Mouse (Mus musculus) heart, postnatal 14 days (tissue): ENCODE results near the gene Cables2. TPM values are rescaled to one million over a fixed set of nuclear protein-coding genes. Genes with fewer than 3 reads are reported as not detected.

Experiments
- DNase-seq, 2 experiments: peaks; one replicate each; pipeline ENCODE4 v3.0.0; 2021 to 2022
- intact Hi-C: fragments of 180-260 bp; cut with DNase I; formaldehyde crosslinking; loops from one replicate; pipeline ENCODE4 v1.15.1; 2025
- long read RNA-seq, 2 experiments: library from polyadenylated mRNA; stranded (forward); transcript quantifications; one replicate each; pipeline ENCODE4 v2.0.0; 2021
- total RNA-seq, 2 experiments: library from RNA; stranded (reverse); gene quantifications; 2 replicates each; pipeline ENCODE4 v1.2.3; 2021

Gene Cables2
- 10 to 100 TPM; 14.3 to 14.6 TPM for total RNA-seq
- long read RNA-seq, experiment 1, transcript Cables2-201 (10 exons, 2,975 nt), result major isoform, 18 of 32 reads
- long read RNA-seq, experiment 1, partial matches to known transcripts, result 3 of 32 reads
- long read RNA-seq, experiment 1, other reads (novel, unspliced or antisense), result 11 of 32 reads
- long read RNA-seq, experiment 2, transcript Cables2-201 (10 exons, 2,975 nt), result major isoform, 23 of 43 reads
- long read RNA-seq, experiment 2, partial matches to known transcripts, result 3 of 43 reads
- long read RNA-seq, experiment 2, other reads (novel, unspliced or antisense), result 17 of 43 reads

DNA sequence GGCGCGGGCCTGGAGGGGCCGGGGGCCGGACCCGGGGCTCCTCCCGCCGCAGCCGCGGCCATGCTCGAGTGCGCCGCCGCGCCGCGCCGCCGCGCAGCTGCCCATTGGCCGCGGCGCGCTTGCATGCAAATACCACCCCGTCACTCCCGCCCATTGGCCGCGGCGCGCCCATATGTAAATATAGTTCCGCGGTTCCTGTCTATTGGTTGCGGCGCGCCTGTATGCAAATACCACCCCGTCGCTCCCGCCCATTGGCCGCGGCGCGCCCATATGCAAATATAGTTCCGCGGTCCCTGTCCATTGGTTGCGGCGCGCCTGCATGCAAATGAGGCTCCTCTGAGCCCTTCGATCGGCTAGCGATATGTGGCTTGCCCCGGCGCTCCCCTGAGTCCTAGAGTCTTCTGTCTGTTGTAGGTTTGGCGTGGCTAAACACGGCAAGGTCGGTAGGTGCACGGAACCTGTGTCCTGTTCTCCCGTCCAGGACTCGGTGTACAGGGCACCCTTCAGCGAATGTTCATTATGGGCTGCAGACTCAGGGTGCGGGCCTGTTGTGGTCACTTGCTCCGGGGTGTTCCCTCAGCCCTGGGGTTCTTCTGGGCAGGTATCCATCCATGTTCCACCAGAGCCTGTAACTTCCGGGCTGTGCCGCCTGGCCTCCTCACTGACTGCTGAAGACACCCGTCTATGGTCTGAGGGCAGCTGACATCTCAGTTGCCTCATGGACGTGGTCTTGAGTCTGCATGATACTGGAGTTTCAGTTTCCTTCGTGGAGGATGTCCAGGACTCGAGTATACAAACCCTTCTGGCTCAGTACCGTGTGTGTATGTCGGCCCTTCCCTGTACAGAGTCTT is at the start of gene Cables2:
Cables2 (minus strand) TSS at position 103 of the 851 bp plus-strand sequence.
- DNase-seq, result peak; percentile 89 to 96
- intact Hi-C loops, result loop anchor here (2.0 kb wide), 1 partner anchor 159 kb away; no protein-coding TSS in a partner anchor

DNA sequence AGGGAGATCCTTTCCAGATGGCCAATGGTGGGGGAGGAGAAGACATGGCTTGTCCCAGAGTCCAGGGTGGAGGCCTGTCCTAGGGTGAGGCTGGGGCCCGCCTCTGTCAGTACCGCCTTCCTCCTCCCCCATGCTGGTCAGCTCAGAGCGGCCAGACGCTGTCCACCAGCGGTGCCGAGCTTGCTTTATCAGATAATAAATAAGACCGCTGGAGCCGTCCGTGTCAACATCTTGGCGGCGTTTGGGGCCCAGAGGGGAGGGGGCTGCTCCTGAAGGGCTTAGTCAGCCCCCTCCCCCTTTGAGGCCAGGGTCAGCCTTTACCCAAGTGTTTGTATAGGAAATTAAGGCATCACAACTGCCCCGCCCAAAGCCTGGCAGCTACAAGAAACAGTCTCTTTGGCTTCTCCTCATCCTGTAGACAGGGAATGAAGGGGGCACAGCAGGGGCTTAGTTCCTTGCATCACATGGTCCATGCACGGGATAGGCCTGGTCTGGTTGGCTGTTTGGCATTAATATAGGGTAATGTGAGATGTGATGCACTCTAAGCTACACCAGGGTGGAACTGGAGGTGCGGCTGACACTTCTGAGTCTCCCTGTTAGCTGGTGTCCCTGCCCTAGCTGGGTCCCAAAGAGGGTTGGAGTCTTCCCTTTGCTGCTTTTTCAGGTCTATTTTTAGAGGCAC is 49.5 kb upstream of the Cables2 start:
- intact Hi-C loops, result no loop called here
- DNase-seq, result no peak

DNA sequence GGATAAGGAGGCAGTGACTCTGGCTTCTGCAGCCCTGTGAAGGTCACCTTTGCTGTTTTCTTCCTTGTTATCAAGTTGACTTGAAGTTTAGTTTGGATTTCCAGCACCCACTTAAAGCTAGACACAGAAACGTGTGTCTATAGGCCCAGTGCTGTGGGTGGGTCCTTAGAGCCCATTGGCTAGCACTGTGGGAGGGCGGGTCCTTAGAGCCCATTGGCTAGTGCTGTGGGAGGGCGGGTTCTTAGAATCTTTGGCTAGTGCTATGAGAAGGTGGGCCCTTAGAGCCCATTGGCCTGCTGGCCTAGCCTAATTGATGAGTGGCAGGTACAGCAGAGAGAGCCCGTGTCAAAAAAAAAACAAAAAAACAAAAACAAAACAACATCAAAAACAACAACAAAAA is 46.9 kb upstream of the Cables2 start:
- DNase-seq, result no peak
- intact Hi-C loops, result no loop called here

DNA sequence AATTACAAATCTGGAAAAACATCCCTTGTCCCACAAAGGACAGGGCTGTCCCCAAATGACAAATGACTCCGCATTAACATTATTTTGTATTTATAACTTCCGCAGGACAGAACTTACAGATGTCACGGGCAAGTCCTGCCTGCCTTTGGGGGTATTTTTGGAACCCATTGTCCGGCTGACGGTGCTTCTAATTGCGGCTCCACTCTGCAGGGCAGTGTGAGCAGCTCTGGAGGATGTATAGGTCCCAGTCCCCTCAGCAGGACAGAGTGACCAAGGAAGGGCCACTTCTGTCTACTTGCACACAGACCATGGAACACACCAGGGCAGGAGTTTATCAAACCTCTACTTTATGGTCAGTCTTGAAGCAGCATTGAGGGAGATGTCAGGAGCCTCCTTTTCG is 44.3 kb upstream of the Cables2 start:
- DNase-seq, result no peak
- intact Hi-C loops, result no loop called here

DNA sequence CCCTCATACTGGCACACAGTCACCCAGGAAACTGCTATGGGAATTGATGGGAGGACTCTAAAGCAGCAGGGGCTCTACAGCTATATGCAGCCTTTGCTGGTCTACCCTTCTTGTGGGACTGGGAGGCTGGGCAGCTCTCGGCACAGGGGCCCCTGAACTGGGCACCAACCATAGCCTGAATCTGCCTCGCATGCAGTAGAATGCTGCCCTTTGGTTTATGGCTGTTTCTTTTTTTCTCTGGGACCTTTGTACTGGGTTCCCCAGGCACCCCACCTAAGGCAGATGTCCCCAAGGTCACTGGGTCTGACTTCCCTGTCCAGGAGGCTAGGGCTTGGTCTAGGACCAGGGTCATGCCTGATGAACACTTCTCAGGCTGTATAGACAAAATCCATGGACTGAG is 41.0 kb upstream of the Cables2 start:
- intact Hi-C loops, result no loop called here
- DNase-seq, result no peak

DNA sequence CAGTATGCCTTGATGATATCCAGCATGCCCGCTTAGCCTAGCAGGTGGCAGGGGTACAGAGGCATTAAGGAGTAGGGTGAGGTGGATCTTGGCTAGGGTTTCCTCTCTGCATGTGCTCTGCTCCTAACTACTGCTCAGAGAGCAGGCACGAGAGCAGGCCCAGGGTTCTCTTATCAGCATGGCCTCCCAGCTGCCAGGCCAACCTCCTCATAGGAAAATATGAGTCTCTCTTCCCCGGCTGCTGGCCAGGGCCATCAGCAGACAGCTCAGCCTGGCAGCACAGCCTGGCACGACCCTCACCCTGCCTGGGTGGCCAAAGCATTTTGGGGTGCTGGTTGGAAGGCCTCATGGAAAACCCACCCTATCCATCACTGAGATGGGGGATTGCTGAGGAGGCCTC is 37.9 kb upstream of the Cables2 start:
- peak in 1 of 2 experiments; percentile 31 for DNase-seq
- intact Hi-C loops, result no loop called here

DNA sequence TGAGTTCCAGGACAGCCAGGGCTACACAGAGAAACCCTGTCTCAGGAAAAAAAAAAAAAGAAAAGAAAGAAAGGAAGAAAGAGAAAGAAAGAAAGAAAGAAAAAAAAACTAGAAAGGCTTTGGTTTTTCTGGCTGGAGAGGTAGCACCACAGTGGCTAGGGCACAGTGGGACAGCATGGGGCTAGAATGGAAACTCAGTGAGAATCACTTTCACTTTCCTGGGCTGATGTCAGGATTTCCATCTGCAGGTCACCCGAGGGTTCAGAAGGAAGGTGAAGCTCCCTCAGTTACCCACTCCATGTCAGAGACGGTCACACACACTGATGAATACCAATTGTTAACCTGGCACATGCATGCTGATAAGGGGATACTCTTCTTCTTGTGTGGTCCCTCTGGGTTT is 34.4 kb upstream of the Cables2 start:
- intact Hi-C loops, result no loop called here
- DNase-seq, result no peak

DNA sequence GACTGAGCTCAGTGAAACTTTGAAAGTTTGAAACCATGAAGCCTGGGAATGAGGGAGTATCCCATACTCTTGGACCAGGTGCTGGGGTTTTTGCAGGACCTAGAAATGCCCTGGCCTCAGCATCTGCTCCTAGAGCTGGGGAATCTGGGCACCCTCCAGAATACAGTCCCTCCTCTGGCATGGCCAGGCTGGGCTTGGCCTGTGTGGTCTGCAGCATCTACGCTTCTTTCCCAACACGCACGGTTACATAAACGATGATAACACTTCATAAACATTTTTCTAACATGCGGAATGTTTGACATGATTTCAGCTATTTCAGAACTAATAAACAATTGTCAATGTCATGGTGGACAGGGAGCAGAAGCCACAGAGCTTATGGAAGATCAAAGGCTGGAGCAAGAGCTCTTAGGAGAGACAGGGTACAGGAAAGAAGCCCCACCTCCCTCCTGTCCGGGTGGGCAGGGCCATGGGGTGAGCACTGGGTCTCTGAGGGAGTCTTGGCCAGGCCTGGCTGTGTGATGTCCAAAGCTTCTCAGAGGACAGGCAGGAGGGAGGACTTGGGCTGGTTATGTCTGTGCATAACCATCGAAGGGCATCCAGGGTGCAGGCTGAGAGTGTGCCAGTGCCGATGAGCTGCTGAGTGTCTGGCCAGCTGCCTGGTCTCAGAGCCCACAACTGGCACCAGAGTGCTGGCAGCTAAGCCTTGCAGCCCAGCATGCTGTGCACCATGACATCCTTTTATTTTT is 33.3 kb upstream of the Cables2 start:
- intact Hi-C loops, result no loop called here

DNA sequence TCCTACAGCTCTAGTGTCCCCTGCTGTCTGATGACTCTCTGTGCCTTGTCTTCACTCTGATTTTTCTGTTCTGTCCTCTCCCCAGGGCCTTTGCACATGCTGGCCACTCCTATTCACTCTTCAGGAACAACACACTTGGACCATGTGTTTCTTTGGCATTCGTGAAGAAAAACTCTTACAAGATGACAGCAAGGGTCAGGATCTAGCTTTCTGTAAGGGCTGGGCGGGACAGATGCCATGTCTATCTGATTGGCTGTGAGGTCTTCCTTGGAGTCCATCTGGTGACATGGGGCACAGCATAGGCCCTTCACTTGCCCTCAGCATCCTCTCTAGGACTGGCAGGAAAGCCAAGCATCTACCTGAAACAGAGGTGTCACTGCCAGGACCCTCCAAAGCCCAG is 32.7 kb upstream of the Cables2 start:
- no peak for DNase-seq
- intact Hi-C loops, result no loop called here

More for the DNA sequence above, 33.3 kb upstream of the Cables2 start:
- peak; percentile 63 to 74 for DNase-seq

DNA sequence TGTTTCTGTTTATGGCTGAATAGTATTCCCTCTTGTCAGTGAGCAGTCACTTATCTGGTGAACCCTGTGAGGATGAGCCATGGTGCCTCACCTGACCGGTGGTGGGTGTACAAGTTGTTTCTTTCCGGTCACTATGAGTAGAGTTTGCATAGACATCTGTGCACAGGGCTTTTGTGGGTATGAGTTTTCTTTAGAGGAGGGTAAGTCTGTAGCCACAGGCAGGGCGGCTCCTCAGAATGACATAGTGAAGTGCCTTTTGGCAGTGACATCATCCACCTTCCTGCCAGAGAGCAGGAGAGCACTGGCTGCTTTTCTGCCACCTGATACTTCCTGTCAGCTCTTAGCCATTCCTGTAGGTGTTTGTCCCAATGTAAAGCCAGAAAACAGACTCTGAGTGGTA is 32.2 kb upstream of the Cables2 start:
- DNase-seq, result no peak
- intact Hi-C loops, result no loop called here

DNA sequence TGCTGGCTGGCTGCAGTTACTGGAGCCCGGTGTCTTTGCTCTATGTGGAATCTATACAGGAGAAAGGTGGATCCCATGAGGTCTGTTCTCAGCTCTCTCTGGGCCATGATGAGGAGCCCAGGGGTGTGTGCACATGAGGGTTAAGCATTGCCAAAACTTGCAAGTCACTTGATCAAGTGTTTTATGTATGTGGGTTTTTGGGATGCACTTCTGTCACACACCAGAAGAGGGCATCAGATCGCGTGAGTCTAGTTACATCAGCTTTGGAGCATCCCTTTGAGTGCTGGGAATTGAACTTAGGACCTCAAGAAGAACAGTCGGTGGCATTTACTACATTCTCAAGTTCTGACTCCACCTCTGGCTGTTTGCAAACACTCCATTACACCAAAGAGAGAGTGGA is 31.3 kb upstream of the Cables2 start:
- DNase-seq, result no peak
- intact Hi-C loops, result no loop called here

DNA sequence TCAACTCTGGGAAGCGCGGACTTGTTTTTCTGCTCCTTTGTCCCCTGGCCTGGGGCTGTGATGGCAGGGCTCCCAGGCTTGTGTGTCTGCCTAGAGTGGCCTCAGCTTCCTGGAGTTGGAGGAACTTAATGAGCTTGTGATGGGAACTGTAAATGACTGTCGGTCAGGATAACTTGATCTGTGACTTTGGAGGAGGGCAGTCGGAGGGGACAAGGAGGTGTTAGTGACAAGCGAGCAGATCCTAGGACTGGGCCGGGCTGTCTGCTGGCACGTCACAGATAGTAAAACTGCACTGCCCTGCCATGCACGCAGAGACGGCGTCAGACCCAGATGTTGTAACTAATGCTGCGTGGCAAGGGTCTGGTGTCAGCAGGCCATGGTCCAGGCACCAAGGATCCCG is 30.2 kb upstream of the Cables2 start:
- intact Hi-C loops, result no loop called here
- DNase-seq, result no peak

DNA sequence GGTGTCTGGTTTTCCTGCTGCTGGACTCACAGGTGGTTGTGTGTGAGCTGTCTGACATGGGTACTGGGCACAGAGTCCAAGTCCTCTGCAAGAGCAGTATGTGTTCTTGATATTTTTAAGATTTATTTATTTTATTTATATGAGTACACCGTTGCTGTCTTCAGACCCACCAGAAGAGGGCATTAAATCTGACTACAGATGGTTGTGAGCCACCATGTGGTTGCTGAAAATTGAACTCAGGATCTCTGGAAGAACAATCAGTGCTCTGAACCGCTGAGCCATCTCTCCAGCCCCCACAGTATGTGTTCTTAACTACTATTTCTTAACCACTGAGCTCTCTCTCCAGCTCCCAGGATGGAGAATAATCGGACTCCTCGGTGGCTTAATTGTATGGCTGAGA is 28.9 kb upstream of the Cables2 start:
- intact Hi-C loops, result no loop called here
- DNase-seq, result no peak

DNA sequence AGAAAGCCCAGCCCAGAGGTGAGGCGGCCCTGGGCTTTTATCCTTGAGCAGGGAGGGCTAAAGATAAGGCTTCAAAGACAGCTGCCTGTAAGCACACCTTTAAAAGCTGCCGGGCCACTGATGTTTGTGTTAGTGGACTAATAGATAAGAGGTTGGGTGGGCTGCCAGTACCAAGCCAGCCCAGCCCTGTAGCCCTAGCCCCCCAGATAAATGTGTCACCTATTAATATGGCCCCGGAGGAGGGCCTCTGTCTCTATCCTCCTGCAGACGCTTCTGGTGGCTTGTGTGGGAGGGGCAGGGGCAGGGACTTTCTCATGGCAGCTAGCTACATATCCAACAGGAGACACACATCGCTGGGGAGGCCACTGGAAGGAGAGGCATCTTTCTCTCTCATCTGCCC is 27.5 kb upstream of the Cables2 start:
- intact Hi-C loops, result no loop called here
- DNase-seq, result no peak

DNA sequence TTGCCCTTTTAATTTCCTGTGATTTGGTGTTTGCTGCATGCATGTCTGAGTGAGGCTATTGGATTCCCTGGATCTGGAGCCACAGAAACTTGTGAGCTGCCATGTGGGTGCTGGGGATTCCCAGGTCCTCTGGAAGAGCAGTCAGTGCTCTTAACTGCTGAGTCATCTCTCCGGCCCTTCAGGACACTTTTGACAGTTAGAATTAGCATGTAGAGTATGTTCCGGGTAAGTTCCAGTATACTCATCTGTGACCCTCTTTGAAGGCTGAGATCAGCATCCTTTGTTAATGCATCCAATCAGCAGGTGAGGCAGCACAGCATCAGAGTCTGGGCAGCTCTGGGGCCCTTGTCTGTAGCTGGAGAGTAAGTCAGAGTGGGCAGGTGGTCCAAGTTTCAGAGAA is 27.0 kb upstream of the Cables2 start:
- DNase-seq, result no peak
- intact Hi-C loops, result no loop called here

DNA sequence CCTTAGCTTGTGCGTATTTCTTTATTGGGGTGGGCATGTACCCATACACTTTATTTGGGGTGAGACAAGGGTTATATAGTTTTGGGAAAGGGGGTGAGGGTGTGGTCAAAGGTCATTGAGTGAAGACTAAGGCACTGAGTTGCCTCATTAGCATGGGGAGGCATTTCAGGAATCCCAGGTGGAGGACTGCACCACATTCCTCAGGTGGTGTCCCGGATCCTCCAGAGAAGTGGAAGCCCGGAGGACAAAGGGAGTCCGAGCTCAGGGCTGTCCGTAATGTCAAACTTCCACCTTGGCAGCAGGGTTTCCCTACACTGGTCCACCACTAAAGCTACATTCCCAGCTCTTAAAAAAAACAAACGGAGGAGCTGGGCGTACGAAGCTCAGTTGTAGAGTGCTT is 19.6 kb upstream of the Cables2 start:
- intact Hi-C loops, result no loop called here
- DNase-seq, result no peak

DNA sequence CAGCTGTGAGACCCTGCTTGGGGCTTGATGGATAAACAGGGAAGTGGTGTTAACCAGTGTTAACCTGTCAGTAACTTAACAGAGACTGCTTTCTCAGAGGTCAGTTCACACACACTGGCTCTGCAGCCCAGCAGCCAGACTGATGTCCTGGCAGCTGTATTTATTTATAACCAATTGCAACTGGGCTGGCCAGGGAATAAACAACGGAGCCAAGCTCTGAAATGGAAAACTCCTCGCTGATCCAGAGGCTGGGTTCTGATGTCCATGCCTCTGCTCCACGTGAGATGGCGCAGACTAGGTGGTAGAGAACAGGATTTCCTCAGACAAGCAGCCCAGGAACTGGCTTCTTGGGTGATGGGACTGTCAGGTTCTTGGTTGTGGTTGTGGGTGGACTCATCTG is 18.7 kb upstream of the Cables2 start:
- DNase-seq, result no peak

DNA sequence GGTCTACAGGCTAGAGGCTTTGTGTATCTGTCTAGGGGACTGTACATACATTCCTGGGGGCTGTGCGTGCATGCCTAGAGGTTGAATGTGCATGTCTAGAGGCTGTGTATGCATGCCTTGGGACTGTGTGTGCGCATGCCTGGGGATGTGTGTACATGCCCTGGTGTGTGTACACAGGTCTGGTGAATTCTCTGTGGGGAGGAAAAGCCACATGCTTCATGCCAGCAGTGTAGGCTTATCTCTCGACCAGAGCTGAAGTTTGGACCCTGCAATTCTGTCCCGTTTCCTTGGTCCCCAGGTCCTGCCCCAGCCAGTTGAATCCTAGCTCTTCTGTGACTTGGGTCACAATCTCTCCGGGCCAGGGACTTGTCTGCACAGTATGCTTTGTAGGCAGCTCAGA is 18.3 kb upstream of the Cables2 start:
- intact Hi-C loops, result no loop called here
- no peak for DNase-seq

More for the DNA sequence above, 18.7 kb upstream of the Cables2 start:
- intact Hi-C loops, result no loop called here

DNA sequence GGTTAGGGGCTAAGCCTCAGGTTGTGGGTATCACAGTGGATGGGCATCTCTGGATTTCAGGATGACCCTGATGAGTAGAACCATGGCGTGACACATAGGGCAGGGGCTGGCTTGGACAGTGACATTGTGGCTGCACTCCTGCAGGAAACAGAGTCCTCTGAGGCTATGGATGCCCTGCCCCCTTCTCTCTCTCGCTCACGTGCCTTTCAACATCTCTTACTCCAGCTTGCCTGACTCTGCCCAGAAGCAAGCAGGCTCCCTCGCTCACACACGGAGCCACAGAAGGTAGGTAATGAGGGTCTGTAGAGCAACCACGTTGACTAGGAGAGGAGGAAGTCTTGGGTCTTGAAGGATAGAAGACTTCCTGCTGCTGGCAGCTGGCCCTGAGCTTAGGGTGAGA is 17.2 kb upstream of the Cables2 start:
- no peak for DNase-seq
- intact Hi-C loops, result no loop called here

DNA sequence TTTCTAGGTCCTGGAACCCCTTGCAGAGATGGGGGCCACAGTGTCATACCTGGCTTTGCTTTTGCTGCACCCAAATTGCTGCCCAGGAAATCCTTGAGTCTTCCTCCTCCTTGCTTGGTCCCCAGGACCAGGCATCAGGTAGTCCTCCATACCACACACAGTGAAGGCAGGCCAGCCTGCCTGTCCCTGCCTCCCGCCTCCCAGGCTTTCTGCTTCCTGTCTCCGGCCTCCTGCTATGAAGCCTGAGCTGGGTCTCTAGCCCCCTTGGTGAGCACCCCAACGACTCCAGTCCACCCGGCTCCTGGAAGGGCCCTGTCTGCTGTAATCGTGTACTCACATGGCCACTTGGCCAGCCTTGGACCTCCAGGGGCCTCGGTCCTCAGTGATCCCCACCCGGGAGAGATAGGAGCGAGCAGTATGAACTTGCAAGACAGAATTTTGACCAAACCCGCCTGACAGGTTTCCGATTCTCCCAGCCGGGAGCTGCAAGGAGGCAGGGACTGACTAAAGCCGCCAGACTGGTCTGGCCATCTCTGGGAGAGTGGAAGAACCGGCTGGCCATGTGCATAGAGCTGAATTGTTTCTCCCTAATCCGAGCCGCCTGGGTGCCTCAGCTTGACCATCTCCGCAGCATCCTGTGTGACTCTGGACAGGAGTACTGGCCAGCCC is 16.3 kb upstream of the Cables2 start, which contains the start of gene Rbbp8nl:
Rbbp8nl (minus strand) TSS at position 440 of the 669 bp plus-strand sequence.
- no peak for DNase-seq
- intact Hi-C loops, result no loop called here
